Mouse (Mus musculus): ENCODE results near the gene Skil.

DNA sequence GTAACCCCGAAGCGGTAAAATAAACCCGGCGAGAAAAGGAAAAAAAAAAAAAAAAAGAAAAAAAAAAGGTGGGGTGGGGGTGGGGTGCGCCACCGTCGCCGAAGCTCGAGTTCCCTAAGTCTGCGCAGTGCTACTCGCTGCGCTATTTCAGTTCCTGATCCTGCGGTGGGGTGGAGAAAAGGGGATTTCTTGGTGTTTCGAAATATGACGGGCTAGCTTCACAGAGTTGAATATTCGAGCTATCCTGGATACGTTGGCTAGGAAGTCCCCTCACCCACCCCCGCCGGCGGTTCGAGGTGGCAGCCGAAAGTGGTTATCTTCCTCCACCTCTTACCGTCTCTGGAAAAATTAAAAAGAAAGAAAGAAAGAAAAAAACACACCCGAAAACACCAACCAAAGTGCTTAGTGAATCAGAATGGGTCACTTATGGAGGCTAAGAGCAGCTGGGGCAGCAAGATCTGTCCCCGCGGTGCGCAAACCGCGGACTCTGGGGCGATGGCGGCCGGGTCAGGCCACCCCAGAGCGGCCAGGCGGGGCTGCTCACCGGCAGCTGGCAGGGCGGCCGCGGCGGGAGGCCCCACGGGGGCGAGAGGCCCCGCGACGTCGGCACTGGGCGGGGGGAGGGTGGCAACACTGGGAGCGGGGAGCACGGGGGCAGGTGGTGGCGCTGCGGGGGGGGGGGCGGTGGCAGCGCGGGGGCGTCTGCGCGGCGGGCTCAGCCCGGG lies 1.1 kb upstream of the Skil start:
- TF ChIP-seq CTCF (IDR thresholded peaks at IDR 0.05; ENCODE audit: low read depth, low read length) (no peak), POLR2A (IDR thresholded peaks at IDR 0.05; ENCODE audit: extremely low read depth, insufficient read depth, low read length) (0 out of 2 replicates have a peak, but pooled peaks have one; percentile 27)

Measured in liver, adult 2 months (tissue).